Mouse (Mus musculus) lung, embryonic 16.5 days (tissue): Measurements from ENCODE around the gene Sh3glb2. TPM values are rescaled to one million over a fixed set of nuclear protein-coding genes. Genes with fewer than 3 reads are reported as not detected.

Source experiments
- ATAC-seq: fragments of 200-750 bp; cut with Nextera tagmentation; 2 replicates; pipeline ENCODE4 v1.8.0; 2017; ENCODE audit warnings: low read depth, mild to moderate bottlenecking, moderate library complexity
- H3K27ac ChIP-seq: fragments of 300-500 bp; sonication (generic); 2 replicates; pipeline ENCODE4 v1.5.1; 2014; ENCODE audit warnings: mild to moderate bottlenecking, control low read depth, low read length
- H3K27me3 ChIP-seq: fragments of 300-500 bp; sonication (generic); 2 replicates; pipeline ENCODE4 v1.6.1; 2014; ENCODE audit warnings: low read depth, low read length, mixed read lengths; ENCODE audit not compliant: control insufficient read depth, insufficient read depth
- H3K36me3 ChIP-seq: fragments of 300-500 bp; sonication (generic); 2 replicates; pipeline ENCODE4 v1.6.1; 2014; ENCODE audit warnings: low read length; ENCODE audit not compliant: control insufficient read depth, insufficient read depth
- H3K4me1 ChIP-seq: fragments of 300-500 bp; sonication (generic); replicated peaks from 2 replicates; pipeline ENCODE4 v1.6.1; 2014; ENCODE audit warnings: low read length, mixed read lengths; ENCODE audit not compliant: control insufficient read depth, insufficient read depth
- H3K4me2 ChIP-seq: fragments of 300-500 bp; sonication (generic); 2 replicates; pipeline ENCODE4 v1.6.1; 2014; ENCODE audit warnings: low read depth, low read length, control low read depth
- H3K4me3 ChIP-seq: fragments of 300-500 bp; sonication (generic); 2 replicates; pipeline ENCODE4 v1.5.1; 2014; ENCODE audit warnings: mild to moderate bottlenecking, low read length, control low read depth
- H3K9ac ChIP-seq: fragments of 300-500 bp; sonication (generic); 2 replicates; pipeline ENCODE4 v1.6.1; 2014; ENCODE audit warnings: low read length, control low read depth
- H3K9me3 ChIP-seq: fragments of 300-500 bp; sonication (generic); 2 replicates; pipeline ENCODE4 v1.6.1; 2016; ENCODE audit warnings: low read length; ENCODE audit not compliant: control insufficient read depth
- WGBS: fragments of 180-500 bp; shearing (Covaris S2); extraction: QIAGEN DNeasy Blood & Tissue Kit; methylation state at CpG from one replicate; pipeline ENCODE4 v1.1.7; 2014; 5-methylcytosine and 5-hydroxymethylcytosine counted together
- microRNA-seq: library from miRNA; unstranded; fragments of <30 nt; microRNA quantifications from one replicate; pipeline ENCODE4, GENCODE M21; 2016
- polyA plus RNA-seq: library from polyadenylated mRNA; unstranded; fragments of >200 nt; fragmentation: Nextera tagmentation; extraction: Ambion mirVana; gene quantifications from 2 replicates; pipeline ENCODE4 v1.2.1, GENCODE M21; 2015

The Sh3glb2 gene
- polyA plus RNA-seq, 1 experiment from 2014 or later = 83.9 TPM

DNA sequence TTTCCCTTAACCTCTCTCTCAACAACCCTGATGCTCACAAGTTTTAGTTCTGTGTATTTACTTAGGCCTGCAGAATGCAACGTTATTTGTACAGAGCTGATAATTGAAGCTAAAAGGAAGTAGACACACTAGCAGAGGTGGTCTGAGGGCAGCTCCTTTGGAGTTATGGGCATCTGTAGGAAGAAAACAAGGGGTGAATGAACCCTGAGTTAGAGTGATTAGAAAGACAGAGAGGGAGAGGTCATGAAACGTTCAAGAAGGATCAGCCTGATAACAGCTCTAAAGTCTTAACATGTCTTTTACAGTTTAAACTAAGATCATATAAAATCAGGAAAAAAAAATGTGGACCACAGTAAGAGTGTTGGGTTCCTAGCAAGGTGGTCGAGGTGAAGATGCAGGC lies 49.8 kb downstream of the Sh3glb2 start:
- WGBS = 75% methylated on average over 3 of the region's 3 CpGs
- H3K4me3 ChIP-seq = no peak overlapping the region

DNA sequence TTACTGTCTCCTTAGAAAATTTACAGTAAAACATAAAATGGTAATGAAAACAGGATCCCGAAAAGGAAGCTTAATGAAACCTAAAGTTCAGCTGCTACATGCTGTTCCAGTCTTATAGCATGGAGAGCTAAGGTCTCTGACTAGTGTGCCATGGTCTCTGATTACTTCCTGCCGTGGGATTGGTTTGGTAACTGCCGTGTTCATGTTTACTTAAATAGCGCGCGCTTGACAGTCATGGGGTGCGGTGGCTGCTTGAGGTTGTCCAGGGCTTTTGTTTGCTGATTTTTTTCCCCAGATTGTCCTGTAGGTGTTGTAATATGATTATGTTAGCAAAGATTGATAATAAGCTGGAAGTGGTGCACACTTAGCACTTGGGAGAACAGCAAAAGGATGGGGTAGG lies 53.0 kb downstream of the Sh3glb2 start:
- no peak overlapping the region for H3K4me3 ChIP-seq
- H3K27me3 ChIP-seq = no peaks in the 10 kb centered on the region
- no peak overlapping the region for H3K9ac ChIP-seq
- no peak overlapping the region for H3K27ac ChIP-seq
- no peaks in the 10 kb centered on the region for H3K9me3 ChIP-seq
- ATAC-seq = no peak
- 82% methylated on average over 7 of the region's 7 CpGs for WGBS
- H3K4me1 ChIP-seq = no peaks in the 10 kb centered on the region
- no peak overlapping the region for H3K4me2 ChIP-seq
- peaks cover 62% of the 10 kb centered on the region for H3K36me3 ChIP-seq

More for the DNA sequence above, 49.8 kb downstream of the Sh3glb2 start:
- H3K27ac ChIP-seq = no peak overlapping the region
- no peaks in the 10 kb centered on the region for H3K4me1 ChIP-seq
- H3K9me3 ChIP-seq = no peaks in the 10 kb centered on the region
- no peak overlapping the region for H3K4me2 ChIP-seq
- H3K27me3 ChIP-seq = no peaks in the 10 kb centered on the region
- no peak for ATAC-seq
- H3K9ac ChIP-seq = no peak overlapping the region
- H3K36me3 ChIP-seq = peaks cover 68% of the 10 kb centered on the region

DNA sequence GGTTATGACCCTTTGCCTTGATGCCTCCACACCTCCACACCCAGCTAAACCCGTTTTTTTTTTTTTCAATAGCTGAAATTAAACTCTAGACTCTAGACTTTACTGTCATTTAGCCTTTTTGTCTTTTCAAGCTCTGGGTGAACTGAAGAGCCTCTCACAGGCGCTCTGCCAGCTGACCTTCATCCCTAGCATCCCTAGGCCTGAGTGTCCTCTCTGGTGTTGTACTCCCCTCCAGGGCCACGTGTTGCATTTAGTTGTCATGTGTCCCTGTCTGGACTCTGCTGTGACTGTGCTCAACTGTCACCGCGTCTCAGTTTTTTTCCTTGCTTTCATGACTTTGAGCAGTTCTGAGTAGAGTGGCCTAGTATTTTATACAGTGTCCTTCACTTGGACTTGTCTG lies 59.2 kb downstream of the Sh3glb2 start:
- no peak for ATAC-seq
- H3K9ac ChIP-seq = no peak overlapping the region
- no peaks in the 10 kb centered on the region for H3K9me3 ChIP-seq
- no peak overlapping the region for H3K4me2 ChIP-seq
- no peaks in the 10 kb centered on the region for H3K27me3 ChIP-seq
- no peak overlapping the region for H3K27ac ChIP-seq
- H3K4me3 ChIP-seq = no peak overlapping the region
- WGBS = 90% methylated on average over 5 of the region's 5 CpGs
- peaks cover 45% of the 10 kb centered on the region for H3K36me3 ChIP-seq
- no peaks in the 10 kb centered on the region for H3K4me1 ChIP-seq

DNA sequence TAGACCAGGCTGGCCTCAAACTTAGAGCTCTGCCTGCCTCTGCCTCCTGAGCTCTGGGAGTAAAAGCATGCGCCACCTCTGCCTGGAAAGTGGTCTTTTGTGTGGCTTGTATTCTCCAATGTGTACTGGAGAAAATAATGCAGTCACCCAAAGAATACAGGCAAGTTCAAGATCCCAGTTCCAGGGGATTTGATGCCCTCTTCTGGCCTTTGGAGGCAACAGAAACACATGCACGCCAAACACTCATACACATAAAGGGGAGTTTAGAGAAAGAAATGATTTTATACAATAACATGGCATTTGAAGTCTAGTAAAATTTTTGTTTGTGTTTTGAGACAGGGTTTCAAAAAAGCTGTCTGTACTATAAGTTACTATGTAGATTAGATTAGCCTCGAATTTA lies 59.6 kb downstream of the Sh3glb2 start:
- Histone ChIP-seq H3K4me2 (no peak overlapping the region), H3K27me3 (no peaks in the 10 kb centered on the region), H3K4me1 (no peaks in the 10 kb centered on the region), H3K27ac (no peak overlapping the region), H3K9ac (no peak overlapping the region), H3K4me3 (no peak overlapping the region), H3K36me3 (peaks cover 41% of the 10 kb centered on the region), H3K9me3 (no peaks in the 10 kb centered on the region)
- WGBS = 75% methylated on average over 3 of the region's 3 CpGs
- ATAC-seq = no peak

Small RNA genes lying within 50 kb of the gene (microRNA-seq; reads per million reads assigned to microRNA genes)
- not detected for gene Gm47292

Other genes with a start within 250 kb of the Sh3glb2 start
- gene Zer1, start 234.8 kb downstream of the Sh3glb2 start, polyA plus RNA-seq = 6.1 and 7.8 TPM in 2 replicates
- 5.2 and 5.7 TPM in 2 replicates for gene Tbc1d13, start 225.6 kb downstream of the Sh3glb2 start, polyA plus RNA-seq
- gene Endog, start 187.8 kb downstream of the Sh3glb2 start, polyA plus RNA-seq = 12.0 and 13.3 TPM in 2 replicates
- 66.6 TPM in 2 replicates for gene Spout1, start 180.9 kb downstream of the Sh3glb2 start, polyA plus RNA-seq
- gene Kyat1, start 153.5 kb downstream of the Sh3glb2 start, polyA plus RNA-seq = 12.7 and 12.9 TPM in 2 replicates
- gene Lrrc8a, start 121.6 kb downstream of the Sh3glb2 start, polyA plus RNA-seq = 41.9 and 42.0 TPM in 2 replicates
- gene Gm28035, start 118.8 kb downstream of the Sh3glb2 start, polyA plus RNA-seq = 0.16 and 0.18 TPM in 2 replicates
- gene Phyhd1, start 93.1 kb downstream of the Sh3glb2 start, polyA plus RNA-seq = 7.4 and 8.2 TPM in 2 replicates
- not detected in 2 replicates for gene Gm28038, start 78.3 kb downstream of the Sh3glb2 start, polyA plus RNA-seq
- 30.3 and 31.4 TPM in 2 replicates for gene Dolk, start 73.0 kb downstream of the Sh3glb2 start, polyA plus RNA-seq
- 30.5 and 33.6 TPM in 2 replicates for gene Nup188, start 72.9 kb downstream of the Sh3glb2 start, polyA plus RNA-seq
- gene Miga2, start 4.9 kb upstream of the Sh3glb2 start, polyA plus RNA-seq = 23.4 and 24.8 TPM in 2 replicates
- gene Dolpp1, start 32.9 kb upstream of the Sh3glb2 start, polyA plus RNA-seq = 49.6 and 52.6 TPM in 2 replicates
- 39.3 and 42.4 TPM in 2 replicates for gene Crat, start 56.5 kb upstream of the Sh3glb2 start, polyA plus RNA-seq
- 163 TPM in 2 replicates for gene Ptpa, start 56.7 kb upstream of the Sh3glb2 start, polyA plus RNA-seq
- gene Ier5l, start 114.9 kb upstream of the Sh3glb2 start, polyA plus RNA-seq = 1.1 and 1.5 TPM in 2 replicates
- gene Cstad, start 235.7 kb upstream of the Sh3glb2 start, polyA plus RNA-seq = 0.69 and 1.6 TPM in 2 replicates